Mouse (Mus musculus) mouse embryonic stem cell (cell line): ENCODE measurements at regions not wholly inside any gene's neighbourhood (a gene's known extent, or its start where the extent isn't known, plus 50 kb on each side); places are given as distances from the start of the nearest gene placed in this dataset.

Experiments
- in situ Hi-C, 2 experiments: fragments of 300-500 bp; cut with MboI; formaldehyde crosslinking; loops; 1 replicate in 1 of 2; 3 replicates in 1 of 2; pipeline ENCODE4 v1.14.3; 2019 to 2020; ENCODE audit warnings: low sequenced_read_pairs in 2 of 2, low pct_unique_long_range_greater_than_20kb in 1 of 2, mixed read lengths in 1 of 2; ENCODE audit not compliant: unreplicated experiment in 1 of 2

DNA sequence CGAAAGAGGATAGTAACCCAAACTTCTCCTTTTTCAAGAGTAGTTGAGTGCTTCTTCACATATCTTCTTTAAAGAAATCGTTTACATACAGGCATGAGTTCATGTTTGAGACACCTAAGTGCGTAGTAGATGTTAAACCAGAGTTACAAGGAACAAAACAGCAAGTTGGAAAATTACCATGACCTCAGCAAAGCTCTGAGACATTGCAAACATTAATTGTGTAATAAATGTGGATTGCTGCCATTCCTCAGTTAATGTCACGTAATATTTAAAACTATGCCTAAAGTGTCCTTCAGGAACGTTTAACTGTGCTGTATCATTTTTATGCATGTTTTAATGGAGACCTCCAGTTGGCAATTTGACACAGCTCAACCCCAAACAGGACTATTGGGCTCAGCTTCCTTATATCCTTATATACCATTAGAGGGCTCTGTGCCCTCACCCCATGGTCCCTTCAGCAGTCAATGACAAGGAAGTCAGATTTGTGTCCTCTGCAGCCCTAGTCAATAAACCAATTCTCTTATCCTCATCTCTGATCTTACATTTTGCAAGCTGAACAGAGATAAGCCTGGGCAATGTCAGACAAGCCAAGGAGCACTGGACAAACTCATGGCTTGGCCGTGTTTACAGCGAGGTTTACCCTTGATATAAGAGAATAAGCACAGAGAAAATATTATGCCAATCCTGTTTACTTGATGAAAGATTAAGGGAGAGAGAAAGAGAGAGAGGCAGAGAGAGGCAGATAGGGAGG is 513.9 kb downstream of the Dcdc2c start:
- in situ Hi-C loops: no loop called here

DNA sequence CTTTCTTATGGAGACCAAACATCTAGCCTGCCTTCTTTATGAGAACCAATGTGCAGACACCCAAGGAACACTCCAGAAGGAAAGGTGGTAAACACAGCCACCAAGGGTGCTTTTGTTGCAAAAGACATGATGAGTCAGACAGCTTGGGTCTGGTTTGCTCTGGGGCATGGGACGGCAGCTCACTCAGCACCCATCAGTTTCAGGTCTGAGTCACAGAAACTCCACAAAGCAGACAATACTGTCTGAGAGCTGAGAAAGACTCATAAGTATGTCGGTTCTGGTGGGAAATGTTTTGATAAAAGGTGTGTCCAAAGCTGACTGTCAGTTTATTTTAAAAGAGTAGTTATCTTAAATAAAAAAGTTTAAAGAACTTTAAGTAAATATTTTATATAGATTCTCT is 553.0 kb downstream of the Dcdc2c start:
- in situ Hi-C loops: no loop called here

DNA sequence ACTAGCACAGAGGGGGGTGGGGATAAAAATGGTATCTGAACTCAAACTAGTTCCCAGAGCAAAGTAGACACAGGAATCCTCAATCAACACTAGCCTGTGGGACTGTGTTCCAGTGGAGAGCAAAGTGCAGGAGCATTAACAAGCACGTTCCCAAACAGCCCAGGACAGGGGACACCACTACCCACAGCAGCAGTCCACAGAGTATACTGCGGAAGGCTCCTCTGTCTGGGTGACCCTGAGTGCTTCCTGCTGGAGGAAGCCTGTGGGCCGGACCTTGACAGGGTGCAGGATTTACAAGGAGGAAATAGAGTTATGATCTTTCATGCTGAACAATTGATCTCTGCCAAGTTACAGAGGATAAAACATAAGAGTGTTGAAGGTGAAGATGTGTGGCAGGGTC is 560.0 kb downstream of the Dcdc2c start:
- in situ Hi-C loops: no loop called here

DNA sequence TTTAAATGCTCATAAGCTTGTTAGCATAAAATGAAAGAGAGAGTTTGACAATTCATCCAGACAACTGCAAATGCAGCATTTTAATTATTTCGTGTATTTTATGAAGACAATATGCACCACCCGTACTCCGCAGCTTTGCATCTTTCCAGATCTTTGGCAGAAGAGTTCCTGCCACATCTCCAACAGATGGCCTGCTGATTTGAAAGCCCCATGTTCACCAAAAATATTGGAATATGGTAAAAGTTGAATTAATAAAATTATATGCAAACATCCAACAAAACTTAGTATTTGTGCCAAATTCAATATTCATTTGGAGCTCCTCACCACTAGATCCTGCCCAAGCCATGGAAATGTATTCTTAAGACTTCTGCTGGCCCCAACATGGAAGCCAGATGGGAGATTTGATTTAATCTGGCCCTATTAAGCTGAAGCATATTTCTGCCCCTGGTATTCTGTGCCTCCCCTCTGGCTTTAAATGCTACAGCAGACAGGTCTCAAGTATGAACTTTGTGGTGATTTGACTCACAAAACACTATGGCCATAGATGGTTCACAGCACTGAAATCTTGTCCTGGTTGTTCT is 567.8 kb downstream of the Dcdc2c start:
- in situ Hi-C loops: no loop called here

DNA sequence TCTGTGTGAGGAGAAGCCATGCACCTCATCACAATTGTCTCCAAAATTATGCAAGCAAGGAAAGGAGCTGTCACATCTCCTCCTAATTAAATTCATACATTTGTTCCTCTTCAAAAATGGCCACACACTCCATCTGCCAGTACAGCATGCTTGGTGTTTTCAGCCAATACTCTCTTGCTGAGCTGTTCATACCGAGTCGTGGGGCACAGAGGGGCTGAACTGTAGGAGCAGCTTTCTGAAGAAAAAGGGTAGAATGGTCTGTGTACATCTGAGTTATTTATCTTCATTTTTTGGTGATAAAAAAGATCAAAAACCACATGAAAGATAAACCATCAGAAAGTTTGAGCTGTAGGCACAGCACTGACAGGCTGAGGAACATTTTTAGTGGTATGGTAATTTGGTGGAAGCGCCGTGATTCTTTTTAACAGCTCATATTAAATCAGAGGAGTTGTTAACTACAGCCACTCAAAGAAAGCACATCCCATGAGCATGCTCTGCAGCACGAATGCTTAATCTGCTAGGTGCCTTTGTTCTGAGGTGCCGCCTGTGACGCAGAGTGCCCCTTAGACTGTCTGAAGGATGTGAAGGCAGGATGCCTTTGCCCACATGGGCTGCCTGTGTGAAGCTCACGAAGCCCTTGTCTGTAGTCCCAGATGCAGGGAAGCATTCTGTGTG is 573.8 kb downstream of the Dcdc2c start:
- in situ Hi-C loops: no loop called here

DNA sequence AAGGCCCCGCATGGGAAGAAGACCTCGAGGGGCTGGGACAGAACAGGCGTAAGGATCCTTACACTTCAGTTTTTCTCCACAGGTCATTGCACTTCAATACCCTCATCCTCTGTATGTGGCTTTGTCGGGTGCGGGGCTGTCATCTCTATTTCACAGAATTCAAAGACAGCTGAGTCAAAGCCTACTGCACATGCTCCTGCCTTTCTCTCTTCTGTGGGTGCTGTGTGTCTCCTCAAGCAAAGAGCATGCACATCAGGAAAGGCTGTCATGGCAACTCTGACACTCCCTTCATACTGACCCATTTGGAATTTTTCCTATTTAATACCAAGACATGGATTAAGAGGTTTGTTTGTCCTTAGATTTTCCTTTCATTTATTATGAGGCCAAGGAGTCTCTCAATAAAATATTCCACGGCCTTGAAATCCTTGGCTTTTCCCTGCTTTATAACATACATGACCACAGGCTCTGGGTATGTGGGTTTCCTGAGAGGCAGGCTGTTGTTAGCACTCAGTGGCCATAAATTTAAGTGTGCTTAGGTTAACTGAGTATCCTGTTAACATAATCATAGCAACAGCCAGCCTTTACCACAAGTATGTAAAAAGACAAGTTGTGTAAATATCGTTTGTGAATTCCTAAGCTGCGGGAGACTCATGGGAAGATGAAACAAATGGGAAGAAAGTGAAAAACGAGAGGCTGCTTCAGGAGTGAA is 574.5 kb downstream of the Dcdc2c start:
- in situ Hi-C loops: no loop called here

DNA sequence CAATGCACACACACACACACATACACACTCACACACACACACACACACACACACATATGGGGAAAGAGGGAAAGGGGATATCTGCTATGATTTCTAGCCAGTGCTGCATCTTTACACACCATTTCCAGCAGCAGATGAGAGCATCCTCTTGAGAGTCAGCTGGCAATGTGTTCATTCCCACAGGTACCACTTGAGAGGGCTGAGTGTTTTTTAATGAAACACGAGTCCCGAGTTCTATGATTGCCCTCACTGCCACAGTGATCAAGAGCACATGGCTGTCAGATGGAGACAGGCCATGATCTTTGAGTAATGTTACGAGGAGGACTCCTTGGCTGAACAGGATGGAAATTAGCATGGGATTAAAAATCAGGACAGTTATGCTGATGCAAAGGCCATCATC is 589.3 kb downstream of the Dcdc2c start:
- in situ Hi-C loops: no loop called here

DNA sequence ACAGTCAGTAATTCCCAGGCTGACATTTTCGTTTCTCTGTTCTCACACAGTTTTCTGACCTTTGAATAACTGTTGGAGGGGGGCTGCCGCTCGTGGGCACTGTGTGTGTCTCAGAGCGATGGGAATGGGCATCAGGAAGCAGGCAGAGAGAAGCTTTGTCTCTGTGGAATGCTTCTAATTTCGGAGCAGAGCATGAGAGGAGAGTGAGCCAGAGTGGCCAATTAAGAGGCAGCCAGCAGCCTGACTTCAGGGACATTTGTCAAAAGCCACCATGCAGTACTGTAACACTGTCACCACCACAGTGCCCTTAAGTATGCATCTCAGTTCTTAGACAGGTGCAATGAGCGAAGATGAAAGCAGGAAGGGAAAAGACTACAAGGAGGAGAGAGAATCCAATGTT is 592.1 kb downstream of the Dcdc2c start:
- in situ Hi-C loops: no loop called here

DNA sequence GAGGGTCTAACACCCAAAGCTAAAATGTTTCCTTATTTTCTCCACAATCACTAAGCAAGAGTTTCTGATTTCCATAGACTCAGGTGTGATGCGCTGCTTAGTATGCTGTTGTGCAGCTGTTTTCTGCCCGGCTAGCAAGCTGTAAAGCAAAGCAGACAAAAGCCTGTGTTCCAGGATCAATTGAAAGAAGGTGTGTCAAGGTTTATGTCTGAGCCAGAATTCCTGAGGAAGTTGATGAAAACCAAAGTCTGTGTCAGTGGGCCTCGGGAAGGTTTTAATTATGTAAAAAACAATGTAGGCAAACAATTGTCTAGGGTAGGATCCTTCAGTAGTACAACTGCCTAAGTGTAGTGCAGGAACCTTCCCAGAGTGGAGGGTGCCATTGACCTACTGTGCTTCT is 604.6 kb downstream of the Dcdc2c start:
- in situ Hi-C loops: no loop called here

DNA sequence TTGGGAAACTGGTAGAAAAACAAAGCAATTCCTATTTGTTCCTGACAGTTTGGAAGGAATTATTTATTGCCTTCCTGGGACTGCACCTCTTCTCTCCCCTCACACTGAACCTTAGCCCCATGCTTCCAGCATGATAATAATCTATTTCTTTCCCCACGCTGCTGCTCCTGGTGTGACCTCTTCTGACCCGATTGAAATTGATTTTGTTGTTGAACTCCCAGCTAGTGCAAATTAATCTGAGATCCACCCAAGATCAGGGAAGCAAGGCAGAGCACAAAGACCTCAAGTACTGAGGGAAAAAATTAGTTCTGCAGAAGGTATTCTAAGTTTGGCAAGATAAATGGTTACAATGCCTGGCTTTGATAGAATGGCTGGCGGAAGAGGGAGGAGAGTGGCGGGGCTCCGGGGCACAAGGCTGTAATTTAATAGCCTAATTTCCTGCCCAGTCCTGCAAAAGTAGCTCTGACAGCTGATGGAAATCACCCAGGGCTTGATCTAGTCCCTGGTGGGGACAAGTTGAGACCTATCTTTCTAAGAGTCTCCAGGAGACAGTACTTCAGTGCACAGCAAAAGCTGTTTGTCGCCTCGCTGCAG is 604.6 kb upstream of the Sox11 start:
- in situ Hi-C loops: no loop called here

DNA sequence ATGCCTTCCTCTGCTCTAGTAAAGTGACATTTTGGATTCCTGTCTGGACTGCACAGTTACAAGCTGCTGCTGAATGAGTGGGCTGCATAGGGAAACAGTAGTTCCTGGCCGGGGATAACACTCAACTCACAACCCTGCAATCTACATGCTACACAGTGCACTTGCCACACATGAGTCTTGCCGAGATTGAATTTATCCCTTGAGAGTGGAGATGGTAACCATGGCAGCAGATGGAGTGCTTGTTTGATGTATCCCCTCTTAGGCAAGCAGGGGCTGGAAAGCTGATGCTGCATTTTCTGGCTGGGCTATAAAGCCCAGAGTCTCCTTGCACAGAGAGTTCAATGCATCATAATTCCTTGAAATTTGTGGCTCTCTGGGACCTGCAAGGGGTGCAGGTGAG is 603.0 kb upstream of the Sox11 start:
- in situ Hi-C loops: no loop called here

DNA sequence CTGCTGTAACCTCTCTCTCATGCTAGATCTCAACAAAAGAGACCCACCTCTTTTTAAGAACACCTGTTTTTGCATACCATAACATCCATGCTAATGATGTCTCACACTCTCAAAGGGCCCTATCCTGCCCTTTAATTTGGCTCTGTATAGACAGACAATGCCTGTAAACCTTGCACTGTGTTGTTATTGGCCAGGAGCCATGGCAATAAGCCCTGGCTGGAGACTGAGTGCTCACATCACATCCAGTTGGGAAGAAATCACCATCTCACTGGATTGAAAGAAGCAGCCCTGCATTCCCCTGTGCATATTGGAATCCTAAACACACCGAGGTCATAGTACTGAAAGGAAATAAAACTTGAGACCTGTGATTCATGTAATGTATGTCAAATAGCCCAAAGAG is 598.7 kb upstream of the Sox11 start:
- in situ Hi-C loops: no loop called here

DNA sequence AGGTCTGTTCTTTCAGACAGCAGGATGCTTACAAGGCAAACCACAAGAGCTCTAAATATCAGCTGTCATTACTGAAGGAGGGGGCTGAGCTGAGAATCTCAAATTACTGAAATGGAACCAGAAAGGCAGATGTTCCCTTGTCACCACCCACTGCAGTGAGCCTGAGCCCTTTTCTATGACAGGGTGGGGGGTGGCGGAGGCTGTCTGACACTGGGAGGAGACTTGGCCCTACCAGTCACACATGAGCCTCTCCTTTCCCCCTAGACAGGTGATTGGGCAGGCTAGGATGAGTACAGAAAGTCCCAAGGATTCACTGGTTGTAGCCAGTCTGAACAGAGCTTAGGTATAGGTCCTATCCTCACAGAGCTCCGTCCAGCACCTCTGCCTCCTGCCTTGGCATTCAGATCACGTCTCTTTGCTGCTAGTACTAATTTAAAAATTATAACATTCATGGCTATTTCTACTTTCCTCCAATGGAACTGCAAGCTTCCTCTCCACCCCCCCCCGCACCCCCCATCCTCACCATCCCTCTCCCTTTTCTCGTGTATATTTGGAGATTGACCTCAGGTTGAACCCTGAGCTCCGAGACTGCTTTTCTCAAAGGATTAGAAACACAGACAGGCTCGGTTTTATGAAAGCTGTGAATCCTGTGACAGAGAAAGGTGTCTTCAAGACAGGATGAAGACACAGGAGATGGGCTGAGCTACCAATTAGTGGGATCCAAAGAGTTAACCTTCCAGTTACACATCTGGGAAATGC is 590.2 kb upstream of the Sox11 start:
- in situ Hi-C loops: no loop called here

DNA sequence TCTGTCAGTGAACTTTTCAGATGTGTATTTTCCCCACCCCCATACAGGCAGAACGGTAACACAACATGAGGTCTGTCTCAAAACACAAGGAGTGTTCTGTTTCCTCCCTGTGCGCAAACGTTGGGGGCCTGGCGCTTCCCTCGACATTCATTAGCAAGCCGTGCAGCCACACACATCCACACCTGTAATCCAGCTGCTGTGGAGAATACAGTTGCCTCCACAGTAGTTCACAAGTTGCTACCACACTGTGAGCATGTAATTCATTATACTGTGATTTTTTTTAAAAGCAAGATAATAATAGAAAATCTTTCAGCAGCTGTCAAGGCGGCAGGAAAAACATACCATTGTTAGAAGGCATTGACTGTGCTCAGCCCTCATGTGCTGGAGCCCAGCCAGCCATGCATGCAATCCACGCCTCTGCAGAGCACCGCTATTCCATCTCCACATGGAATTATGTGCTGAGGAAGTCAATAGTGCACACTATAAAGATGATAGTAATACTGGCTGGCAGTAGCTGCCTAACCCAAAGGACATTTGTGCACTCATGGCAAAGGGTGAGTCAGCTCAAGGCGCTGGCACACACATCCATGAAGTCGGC is 586.1 kb upstream of the Sox11 start:
- in situ Hi-C loops: no loop called here

DNA sequence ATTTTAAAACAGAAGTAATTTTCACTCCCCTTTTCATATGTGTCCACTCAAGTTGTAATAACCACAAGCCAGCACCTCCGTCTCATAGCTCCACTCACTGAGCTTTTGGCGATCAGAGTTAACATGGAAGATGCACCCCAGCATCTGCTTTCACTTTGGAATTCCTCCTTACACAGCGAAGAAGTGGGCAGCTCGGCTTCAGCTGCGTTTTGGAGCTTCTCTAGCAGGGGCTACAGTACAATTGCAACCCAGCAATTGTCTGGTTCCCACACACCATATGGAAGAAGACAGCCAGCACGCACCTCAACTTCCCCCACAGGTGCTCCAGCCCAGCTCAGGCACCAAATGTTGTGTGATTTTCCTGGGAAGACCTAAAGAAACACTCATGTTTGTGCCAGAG is 584.4 kb upstream of the Sox11 start:
- in situ Hi-C loops: no loop called here

DNA sequence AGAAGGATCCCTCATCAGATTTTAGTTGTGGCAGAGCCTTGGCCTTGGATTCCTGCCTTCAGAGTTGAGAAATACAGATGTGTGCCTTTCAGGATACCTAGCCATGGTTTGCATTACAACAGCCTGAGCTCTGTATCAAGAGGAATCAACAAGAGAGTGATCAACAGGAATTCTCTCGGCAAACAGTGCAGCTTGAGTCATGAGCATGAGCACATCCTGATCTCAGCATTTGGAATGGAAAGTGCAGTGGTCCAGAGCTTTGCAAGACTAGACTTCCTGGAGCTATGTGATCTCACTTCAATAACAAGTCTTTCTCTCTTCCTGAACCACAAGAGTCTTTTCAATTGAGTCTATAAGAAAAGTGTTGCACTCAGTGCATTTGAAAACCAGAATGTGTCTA is 578.2 kb upstream of the Sox11 start:
- in situ Hi-C loops: no loop called here

DNA sequence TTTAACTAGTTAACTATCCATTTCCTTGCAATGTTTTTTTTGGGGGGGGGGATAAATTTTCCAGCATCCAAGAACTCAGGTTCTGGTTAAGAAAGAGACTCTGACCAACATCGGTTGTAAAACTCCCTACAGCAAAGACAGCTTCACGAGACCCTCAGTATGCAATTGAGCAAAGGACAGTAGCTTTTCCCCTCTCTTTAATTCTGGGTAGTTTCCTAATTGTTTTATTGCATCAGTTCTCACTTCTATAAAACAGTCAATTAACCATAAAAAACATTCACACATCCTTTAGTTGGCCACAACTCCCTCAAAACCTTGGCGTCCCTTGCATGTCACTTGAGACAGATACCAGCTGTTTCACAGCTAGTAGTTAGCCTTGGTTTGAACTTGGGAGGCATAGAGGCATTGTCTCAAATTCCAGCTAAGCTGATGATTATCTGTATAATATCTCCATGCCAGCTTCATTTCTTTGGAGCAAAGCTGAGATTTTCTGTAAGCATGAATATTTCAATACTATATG is 574.1 kb upstream of the Sox11 start:
- in situ Hi-C loops: no loop called here
